Mouse (Mus musculus): ENCODE data around the gene Slc25a45.

The Slc25a45 gene

GRCm38 (mm10) chr19:5929634-5930596, 52.3 kb downstream of the Slc25a45 start:
- DNase-seq (ENCODE audit: low read depth, low spot score) = no peak

- DNase-seq (ENCODE audit: low read depth, low spot score) = no peak
Observed at GRCm38 (mm10) chr19:5935266-5935665, 57.7 kb downstream of the Slc25a45 start.
